Mouse (Mus musculus): Measurements from ENCODE around the gene Tmem138.
A peak's percentile ranks its signal among the peaks of the same experiment; 100 is the strongest.
"Not testable (repeated sequence)": the region's sequence is repeated elsewhere in the genome, so short reads cannot be mapped to it uniquely, and the experiment has no call there.

The Tmem138 gene

DNA sequence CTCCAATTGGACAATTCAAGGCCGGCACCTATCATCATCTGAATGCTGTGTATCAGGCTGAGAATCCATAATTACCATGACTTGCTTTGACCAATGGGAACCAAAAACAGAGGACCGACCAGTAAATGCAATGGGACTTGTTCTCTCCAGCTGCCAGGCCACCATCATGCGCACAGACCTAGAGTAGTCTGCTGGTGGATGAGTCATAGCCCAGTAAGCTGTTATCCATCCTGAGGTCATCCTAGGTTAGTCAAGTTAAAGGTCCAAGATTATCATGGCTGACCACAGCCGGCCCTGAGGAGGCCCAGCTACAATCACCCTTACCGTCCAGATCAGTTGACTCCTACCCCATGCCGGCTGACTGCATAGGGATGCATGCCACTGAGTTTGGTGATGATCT is 7.5 kb downstream of the Tmem138 start:
- no peak for DNase-seq (ENCODE audit: low spot score)

DNA sequence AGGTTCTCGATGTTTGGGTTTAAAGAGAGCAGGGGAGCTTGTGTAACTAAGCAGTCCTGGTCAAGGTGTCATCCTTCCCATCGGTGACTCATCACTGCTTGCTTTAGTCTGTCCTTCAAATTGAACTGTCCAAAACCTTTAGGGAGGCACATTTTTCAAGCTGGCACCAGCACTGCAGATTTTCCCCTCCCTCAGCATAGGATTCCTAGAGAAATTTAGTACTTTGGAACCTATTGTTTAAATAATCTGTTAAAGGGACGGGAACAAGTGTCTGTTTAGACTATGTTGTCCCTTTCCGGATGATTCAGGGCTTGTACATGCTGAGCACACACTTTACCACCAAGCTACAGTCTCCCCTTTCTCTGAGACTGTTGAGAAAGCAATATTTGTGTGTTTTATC is 11.9 kb downstream of the Tmem138 start:
- no peak for DNase-seq (ENCODE audit: low spot score)

DNA sequence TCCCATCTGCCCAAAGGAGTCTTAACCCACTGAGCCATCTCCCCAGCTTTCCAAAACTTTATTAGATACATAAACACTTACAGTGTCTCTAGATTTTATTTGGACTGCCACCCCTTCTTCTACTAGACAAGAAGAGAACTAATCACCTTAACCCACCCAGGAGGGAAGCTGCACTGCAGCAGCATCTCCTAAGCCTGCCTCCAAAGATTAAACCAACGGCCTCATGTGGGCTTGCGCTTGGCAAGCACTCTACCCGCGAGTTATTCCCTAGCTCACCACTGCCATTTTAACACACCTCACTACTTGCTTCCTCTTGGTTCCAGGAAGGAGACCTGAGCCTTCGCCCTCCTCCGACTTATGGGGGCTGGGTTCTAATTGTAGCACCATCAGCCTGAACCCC is 12.9 kb downstream of the Tmem138 start:
- DNase-seq (ENCODE audit: low spot score) = no peak

DNA sequence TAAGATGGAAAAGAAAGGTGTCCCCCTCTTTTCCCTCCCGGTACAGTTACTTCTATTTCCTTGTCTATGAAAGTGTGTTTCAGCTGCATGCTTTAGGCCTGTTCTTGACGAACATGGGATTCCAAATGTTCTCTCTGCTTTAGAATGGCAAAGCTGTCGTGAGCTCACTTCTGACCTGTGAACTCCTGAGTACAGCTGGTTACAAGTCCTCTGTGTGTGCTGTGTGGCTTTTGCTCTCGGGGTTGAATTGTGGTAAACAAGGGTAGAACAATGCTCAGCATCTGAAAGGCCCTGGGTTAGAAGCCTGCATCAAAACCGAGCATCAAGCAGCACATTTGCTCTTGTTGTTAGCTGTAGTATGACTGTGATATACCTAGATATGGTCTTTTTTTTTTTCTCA is 14.8 kb downstream of the Tmem138 start:
- DNase-seq (ENCODE audit: low spot score) = no peak

DNA sequence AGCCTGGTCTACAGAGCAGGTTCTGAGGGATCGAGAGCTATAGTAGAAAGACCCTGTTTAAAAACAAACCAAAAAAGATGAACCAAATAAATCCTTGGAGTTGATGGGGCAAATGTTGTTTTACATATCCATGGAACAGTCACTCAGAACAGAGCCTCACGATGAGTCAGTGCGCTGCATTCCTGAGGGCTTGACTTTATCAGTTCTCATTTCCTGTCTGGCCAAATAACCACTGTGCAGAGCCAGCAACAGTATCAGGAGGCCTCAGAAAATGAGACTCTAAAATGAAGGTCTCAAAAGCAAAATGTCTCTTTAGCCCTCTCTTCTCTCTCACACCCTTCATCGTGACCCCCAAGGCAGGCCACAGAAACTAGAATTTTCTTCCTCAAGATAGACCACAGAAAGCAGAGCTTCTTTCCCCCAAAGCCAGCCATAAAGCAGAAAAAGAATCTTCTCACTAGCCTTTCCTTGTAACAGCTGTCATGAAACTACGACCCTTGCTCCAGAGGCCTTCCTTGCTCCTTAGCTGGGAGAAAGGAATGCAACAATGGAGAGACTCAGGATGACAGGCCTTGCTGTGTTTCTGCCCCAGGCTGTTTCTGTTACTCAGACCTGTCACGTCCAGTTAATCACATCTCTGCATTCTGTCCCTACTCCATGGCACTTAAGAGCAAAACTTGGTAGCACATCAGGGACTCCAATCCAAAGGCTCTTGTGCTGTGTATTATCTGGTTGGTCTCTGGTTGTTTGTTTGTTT is 15.4 kb downstream of the Tmem138 start:
- DNase-seq (ENCODE audit: low spot score) = no peak

DNA sequence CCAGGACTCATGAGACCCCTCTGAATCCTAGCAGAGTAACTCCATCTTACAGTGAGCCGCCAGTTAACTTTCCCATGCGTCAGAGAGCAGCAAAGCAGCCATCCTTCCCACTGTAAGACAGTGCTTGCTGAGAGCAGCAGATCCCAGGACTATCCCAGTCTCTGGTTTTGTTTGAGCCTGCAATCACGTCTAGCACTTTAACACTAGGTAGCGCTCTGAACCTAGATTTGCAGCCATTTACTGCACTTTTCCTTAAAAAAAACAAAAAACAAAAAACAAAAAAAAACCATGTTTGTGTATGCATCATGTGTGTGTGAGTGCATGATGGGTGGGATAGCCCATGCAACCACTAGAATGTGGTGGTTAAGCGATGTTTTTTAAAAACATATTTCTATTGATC is 17.1 kb downstream of the Tmem138 start:
- DNase-seq (ENCODE audit: low spot score) = no peak

DNA sequence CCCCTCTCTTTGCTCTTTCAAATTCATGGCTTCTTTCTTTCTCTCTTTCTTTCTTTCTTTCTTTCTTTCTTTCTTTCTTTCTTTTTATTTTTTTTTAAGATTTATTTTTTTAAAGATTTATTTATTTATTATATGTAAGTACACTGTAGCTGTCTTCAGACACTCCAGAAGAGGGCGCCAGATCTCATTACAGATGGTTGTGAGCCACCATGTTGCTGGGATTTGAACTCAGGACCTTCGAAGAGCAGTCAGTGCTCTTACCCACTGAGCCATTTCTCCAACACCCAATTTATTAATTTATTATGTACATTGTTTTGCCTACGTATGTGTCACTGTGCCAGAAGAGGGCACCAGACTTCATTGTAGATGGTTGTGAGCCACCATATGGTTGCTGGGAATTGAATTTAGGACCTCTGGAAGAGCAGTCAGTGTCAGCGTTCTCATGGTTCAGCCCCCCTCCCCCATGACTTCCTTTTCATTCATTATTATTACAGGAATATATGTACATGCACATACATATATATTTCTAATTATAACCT is 19.3 kb downstream of the Tmem138 start:
- not testable (repeated sequence) for DNase-seq (ENCODE audit: low spot score)

DNA sequence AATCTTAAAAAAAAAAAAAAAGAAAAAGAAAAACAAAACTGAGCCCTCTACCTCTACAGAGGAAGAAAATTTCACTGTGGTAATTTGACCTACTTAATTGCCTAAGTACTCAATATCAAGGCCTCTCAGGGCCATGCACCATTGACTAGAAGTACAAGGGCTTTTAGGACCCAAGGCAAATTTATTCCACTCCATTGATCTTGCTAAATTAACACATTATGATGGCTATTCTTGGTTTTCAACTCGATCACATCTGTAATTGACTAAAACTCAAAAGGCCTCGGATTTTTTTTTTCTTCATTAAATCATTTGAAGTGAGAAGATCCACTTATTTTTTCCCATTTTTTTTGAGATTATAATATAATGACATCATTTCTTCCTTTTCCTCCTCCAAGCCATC is 19.7 kb downstream of the Tmem138 start:
- no peak for DNase-seq (ENCODE audit: low spot score)

DNA sequence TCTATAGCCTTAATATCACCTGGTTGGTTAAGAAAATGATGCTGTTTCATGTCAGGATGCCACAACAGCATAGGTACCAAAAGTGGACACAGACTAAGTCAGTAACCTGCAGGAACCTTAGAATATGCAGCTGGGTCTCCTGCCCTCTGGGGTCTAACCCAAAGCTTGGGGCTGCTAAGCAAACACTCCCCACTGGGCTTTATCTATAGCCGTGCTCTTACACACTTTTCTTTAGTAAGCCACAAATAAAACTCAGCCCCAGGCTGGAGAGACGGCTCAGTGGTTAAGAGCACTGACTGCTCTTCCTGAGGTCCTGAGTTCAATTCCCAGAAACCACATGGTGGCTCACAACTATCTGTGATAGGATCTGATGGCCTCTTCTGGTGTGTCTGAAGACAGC is 20.2 kb downstream of the Tmem138 start:
- no peak for DNase-seq (ENCODE audit: low spot score)

DNA sequence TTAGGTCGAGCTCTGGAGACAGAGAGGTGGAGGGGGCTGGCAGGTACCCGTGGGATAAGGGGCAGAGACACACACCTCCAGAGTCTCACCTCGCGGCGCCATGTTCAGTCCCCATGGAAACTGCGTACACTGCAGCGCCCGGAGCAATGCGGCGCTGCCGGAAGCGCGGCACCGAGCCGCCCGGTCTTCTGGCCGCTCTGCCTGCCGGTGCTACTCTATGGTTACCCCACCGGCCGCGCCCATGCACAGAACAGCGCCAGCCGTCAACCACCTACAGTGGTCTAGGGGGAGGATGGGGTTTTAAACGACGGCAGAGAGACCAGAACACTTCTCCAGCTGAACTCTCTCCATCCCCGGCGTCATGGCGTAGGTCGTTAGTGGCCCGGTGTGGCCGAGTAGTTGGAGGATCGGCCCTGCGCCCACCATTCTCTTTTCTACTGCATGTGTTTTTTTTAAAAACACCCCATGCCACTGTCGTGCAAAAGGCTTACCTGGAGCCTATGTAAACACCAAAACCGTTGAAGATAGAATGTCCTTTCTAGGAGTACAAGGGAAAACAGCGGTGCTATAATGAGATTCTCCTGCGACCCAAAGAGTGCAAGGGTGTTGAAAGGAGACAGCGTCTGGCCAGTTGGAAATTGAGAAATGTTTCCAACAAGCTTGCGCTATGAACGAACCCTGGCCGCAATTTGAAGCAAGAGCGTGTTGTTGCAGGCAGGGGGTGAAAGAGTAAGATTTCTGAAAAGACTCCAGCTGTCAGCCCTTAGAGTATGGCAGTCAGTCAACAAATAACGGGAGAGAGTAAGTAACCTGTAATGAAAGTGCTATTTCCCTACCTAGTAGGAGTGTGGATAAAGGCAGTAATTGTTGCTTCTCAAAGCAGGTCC is 21.3 kb downstream of the Tmem138 start, which contains the start of gene Tmem216:
TSS of gene Tmem216 (minus strand) at position 615 of the 887 bp plus-strand sequence.
- peak; percentile 86 for DNase-seq (ENCODE audit: low spot score)

DNA sequence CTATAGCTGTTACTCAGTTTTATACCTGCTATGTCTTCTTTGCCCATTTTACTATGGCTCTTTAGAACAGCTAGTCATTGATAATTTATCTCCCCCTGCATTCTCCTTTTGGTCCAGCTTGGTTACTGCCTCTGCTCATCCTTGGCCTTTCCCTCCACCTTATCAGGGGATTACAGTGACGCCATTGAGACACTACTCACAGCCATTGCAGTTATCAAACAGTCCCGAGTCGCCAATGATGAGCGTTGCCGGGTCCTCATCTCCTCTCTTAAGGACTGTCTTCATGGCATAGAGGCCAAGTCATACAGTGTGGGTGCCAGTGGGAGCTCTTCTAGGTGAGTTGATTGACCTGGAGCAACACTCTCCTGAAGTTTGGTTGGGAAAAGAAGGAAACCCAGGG is 37.7 kb downstream of the Tmem138 start:
- no peak for DNase-seq (ENCODE audit: low spot score)

DNA sequence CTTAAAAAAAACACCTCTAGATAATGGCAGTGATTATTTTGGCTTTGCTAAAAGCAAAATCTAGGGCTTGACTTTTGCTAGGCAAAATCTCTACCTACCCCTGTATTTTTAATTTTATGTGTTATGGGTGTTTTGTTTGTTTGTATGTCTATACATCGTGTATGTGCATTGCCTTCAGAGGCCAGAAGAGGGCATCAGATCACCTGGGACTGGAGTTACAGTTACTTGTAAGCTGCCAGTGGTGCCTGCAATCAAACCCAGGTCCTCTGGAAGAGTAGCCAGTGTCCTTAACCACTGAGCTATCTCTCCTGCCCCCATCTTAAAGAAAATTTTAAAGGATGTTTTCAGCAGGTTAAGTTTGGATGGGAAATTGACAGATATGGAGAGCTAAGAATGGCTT is 47.1 kb downstream of the Tmem138 start:
- DNase-seq (ENCODE audit: low spot score) = peak; percentile 17

DNA sequence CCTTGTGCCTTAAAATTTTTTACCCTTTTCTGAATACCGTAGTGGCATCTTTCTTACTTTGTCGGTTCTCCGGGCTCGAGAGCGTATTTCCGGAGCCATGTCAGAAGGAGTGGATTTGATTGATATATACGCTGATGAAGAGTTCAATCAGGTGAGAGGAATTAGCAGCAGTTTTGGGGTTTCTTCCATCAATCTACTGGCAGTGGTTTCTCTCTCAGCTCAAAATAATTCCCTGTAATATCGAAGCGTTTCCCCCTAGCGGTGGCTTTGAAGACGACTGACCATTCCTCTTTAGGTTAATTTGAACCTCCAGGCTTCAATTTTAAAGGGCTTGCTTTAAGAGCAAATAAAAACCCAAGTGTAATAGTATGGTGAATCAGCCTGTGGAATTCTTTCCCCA is 51.3 kb downstream of the Tmem138 start, which contains the start of gene Sdhaf2:
TSS of gene Sdhaf2 (minus strand) at position 233 of the 400 bp plus-strand sequence.
- peak; percentile 45 for DNase-seq (ENCODE audit: low spot score)

DNA sequence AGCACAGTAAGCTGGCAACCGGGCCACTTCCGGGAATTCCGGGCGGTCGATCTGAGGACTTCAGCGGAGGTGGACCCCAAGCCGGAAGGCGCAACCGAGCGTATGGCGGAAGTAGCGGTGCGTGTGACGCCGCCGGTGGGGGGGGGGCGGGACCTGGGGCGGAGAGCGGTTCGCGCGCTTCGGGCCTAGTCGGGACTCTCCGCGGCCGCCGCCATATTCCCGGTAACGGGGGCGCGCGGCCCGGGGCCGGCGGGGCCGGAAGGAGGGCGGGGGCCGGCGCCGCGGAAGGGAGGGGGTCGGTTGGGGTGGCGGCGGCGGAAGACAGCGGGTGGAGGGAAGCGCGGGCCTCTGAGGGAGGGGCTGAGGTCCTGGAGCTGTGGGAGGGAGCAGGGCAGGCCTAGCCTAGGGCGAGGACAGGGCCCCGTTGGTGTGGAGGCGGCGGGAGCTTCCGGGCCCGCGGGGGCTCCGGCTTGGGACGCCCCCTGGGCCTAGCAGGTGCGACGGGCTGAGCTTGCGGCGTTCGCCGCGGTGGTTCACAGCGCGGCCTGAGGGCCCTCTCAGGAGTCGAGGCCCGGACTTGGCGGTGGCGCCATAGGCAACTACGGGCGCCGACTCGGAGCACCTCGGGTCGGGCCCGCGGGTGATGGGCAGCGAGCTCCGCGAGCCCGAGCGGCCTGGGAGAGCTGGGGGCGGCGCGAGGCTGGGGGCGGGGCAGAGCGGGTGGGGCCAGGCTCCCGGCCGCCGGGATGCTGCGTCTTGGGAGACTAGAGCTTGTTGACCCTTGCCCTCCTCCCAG is 51.9 kb downstream of the Tmem138 start, which contains the start of gene Cpsf7:
TSS of gene Cpsf7 (plus strand) at position 161 of the 796 bp plus-strand sequence.
- peak; percentile 87 for DNase-seq (ENCODE audit: low spot score)

DNA sequence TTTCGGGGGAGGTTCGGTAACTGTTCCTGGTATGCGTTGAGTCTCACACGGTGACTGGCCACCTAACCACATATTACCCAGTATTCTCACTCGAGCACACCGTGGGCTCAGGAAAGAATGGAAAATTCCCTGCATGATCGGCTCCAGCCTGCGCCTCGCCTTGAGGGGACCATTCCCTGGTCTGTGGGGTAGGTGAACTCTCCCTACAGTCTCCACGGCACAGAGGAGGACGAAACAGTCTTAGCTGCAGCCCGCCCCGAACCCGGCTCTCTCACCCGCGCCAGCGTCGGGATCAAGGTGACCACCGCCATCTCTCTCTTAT is 52.4 kb downstream of the Tmem138 start:
- DNase-seq (ENCODE audit: low spot score) = no peak

DNA sequence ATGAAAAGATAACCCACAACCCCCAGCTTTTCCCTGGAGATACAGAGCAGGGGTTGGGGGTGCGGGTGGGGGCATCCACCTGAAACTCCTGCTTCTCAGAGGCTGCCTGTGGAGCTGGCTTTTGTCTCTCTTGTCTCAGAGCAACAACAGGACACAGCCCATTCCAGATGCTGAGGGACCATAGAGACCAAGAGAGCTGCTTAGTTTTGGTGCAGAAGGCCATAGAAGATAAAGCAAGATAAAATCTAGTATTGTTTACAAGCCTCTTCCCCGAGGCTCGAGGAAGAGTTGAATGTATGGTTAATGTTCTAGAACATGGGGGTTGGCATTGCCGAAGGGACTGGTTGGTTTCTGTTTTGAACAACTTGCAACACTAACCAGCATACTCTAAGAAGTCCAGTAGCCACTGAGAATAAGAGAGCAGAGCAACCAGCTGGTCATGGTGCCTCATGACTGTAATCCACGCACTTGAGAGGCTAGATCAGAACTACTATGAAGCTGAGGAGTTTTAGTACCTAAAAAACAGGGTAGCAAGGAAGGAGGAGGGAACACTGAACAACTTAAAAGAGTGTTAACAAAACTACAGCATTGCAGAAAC is 53.6 kb downstream of the Tmem138 start:
- no peak for DNase-seq (ENCODE audit: low spot score)

DNA sequence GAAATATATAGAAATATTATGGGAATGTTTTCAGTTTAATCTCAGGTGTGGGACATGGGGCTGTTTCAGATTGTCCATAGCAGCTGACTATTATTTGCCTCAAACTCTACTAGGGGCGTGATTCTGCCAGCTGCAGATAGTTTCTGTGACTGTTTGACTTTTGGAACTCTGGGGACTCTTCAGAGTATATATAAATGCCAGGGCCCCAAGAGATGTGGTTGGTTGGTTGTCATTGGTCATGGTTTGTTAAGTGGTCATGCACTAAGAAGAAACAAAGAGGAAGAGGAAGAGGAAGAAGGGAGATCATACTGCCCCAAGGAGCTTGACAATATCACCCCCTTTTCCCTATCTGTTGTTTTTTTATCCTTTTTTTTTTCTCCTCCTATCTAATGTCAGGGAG is 55.2 kb downstream of the Tmem138 start:
- no peak for DNase-seq (ENCODE audit: low spot score)

Data from T-cell, adult 2 months (primary cell).